Mouse (Mus musculus) brain, embryonic 14.5 days (tissue): ENCODE data around the gene 4930404N11Rik.

Experiments
- CTCF ChIP-seq: fragments of 200-500 bp; IDR thresholded peaks from 2 replicates; pipeline ENCODE4 v1.5.1; 2012; ENCODE audit warnings: inconsistent platforms, mild to moderate bottlenecking, moderate library complexity, borderline replicate concordance; ENCODE audit not compliant: insufficient read depth, insufficient read length; ENCODE audit errors: extremely low read depth
- POLR2A ChIP-seq: fragments of 200-500 bp; IDR thresholded peaks from 2 replicates; pipeline ENCODE4 v1.6.1; 2012; ENCODE audit warnings: mild to moderate bottlenecking, inconsistent platforms, borderline replicate concordance; ENCODE audit not compliant: poor library complexity, insufficient read depth, insufficient read length, severe bottlenecking; ENCODE audit errors: extremely low read depth

GRCm38 (mm10) chr10:81388505-81389055 is 23.0 kb upstream of the 4930404N11Rik start, which contains the start of gene Gm48552:
- TF ChIP-seq CTCF (no peak), POLR2A (no peak)
